Mouse (Mus musculus): ENCODE results near the gene Prl2c1. TPM values are rescaled to one million over a fixed set of nuclear protein-coding genes. Genes with fewer than 3 reads are reported as not detected.
"Not testable (repeated sequence)": the region's sequence is repeated elsewhere in the genome, so short reads cannot be mapped to it uniquely, and the experiment has no call there.

Gene Prl2c1
- not detected in 2 replicates for polyA plus RNA-seq (2014; fragmentation: Nextera tagmentation; extraction: Ambion mirVana)

- Histone ChIP-seq H3K9ac (ENCODE audit: low read length) (no peak within 1 kb of the TSS), H3K9me3 (ENCODE audit: control insufficient read depth, low read length) (no peaks in the 10 kb centered on the region), H3K4me1 (replicated peaks; ENCODE audit: control insufficient read depth, insufficient read depth, low read length) (no peaks in the 10 kb centered on the region), H3K4me2 (ENCODE audit: low read depth, low read length, severe bottlenecking) (no peak within 1 kb of the TSS), H3K36me3 (ENCODE audit: control insufficient read depth, insufficient read depth, low read length) (no peaks in the 10 kb centered on the region), H3K4me3 (ENCODE audit: low read depth, low read length) (no peak within 1 kb of the TSS), H3K27ac (ENCODE audit: low read depth, low read length) (no peak within 1 kb of the TSS), H3K27me3 (ENCODE audit: control insufficient read depth, insufficient read depth, low read length) (no peaks in the 10 kb centered on the region)
- DNase-seq (ENCODE audit: low spot score) (no peak), ATAC-seq (replicated peaks; ENCODE audit: low FRiP score) (no peak)
- 92% methylated on average over 3 of the region's 3 CpGs for WGBS
These were observed at the start of gene Prl2c1 for GRCm38 (mm10) chr13:27849042-27849441. Prl2c1 (plus strand) TSS chr13:27849342.

GRCm38 (mm10) chr13:27801354-27801753 is 47.8 kb upstream of the Prl2c1 start, which contains the start of gene Prl2a1:
Prl2a1 (plus strand) TSS chr13:27801654.
- 76% methylated on average over 1 of the region's 1 CpGs for WGBS
- Histone ChIP-seq H3K9me3 (ENCODE audit: control insufficient read depth, low read length) (no peaks in the 10 kb centered on the region), H3K4me2 (ENCODE audit: low read depth, low read length, severe bottlenecking) (no peak within 1 kb of the TSS), H3K4me1 (replicated peaks; ENCODE audit: control insufficient read depth, insufficient read depth, low read length) (no peaks in the 10 kb centered on the region), H3K36me3 (ENCODE audit: control insufficient read depth, insufficient read depth, low read length) (no peaks in the 10 kb centered on the region), H3K9ac (ENCODE audit: low read length) (no peak within 1 kb of the TSS), H3K27me3 (ENCODE audit: control insufficient read depth, insufficient read depth, low read length) (no peaks in the 10 kb centered on the region), H3K27ac (ENCODE audit: low read depth, low read length) (no peak within 1 kb of the TSS), H3K4me3 (ENCODE audit: low read depth, low read length) (no peak within 1 kb of the TSS)
- DNase-seq (ENCODE audit: low spot score) (no peak), ATAC-seq (replicated peaks; ENCODE audit: low FRiP score) (no peak)

GRCm38 (mm10) chr13:27802765-27803164 is 46.4 kb upstream of the Prl2c1 start:
- WGBS: 76% methylated on average over 1 of the region's 1 CpGs
- no peak overlapping the region for H3K9ac ChIP-seq (ENCODE audit: low read length)
- H3K27me3 ChIP-seq (ENCODE audit: control insufficient read depth, insufficient read depth, low read length): no peaks in the 10 kb centered on the region
- DNase-seq (ENCODE audit: low spot score): no peak
- no peaks in the 10 kb centered on the region for H3K9me3 ChIP-seq (ENCODE audit: control insufficient read depth, low read length)
- H3K27ac ChIP-seq (ENCODE audit: low read depth, low read length): no peak overlapping the region
- ATAC-seq (replicated peaks; ENCODE audit: low FRiP score): no peak
- H3K4me3 ChIP-seq (ENCODE audit: low read depth, low read length): no peak overlapping the region
- H3K4me1 ChIP-seq (replicated peaks; ENCODE audit: control insufficient read depth, insufficient read depth, low read length): no peaks in the 10 kb centered on the region
- H3K4me2 ChIP-seq (ENCODE audit: low read depth, low read length, severe bottlenecking): no peak overlapping the region
- H3K36me3 ChIP-seq (ENCODE audit: control insufficient read depth, insufficient read depth, low read length): no peaks in the 10 kb centered on the region

GRCm38 (mm10) chr13:27904236-27904635 is 55.1 kb downstream of the Prl2c1 start:
- not testable (repeated sequence) for H3K4me1 ChIP-seq (replicated peaks; ENCODE audit: control insufficient read depth, insufficient read depth, low read length); H3K4me3 ChIP-seq (ENCODE audit: low read depth, low read length); ATAC-seq (replicated peaks; ENCODE audit: low FRiP score); DNase-seq (ENCODE audit: low spot score); H3K4me2 ChIP-seq (ENCODE audit: low read depth, low read length, severe bottlenecking); H3K36me3 ChIP-seq (ENCODE audit: control insufficient read depth, insufficient read depth, low read length); H3K27me3 ChIP-seq (ENCODE audit: control insufficient read depth, insufficient read depth, low read length); H3K9me3 ChIP-seq (ENCODE audit: control insufficient read depth, low read length); H3K9ac ChIP-seq (ENCODE audit: low read length); H3K27ac ChIP-seq (ENCODE audit: low read depth, low read length)
- 95% methylated on average over 2 of the region's 2 CpGs for WGBS

Other genes starting within 250 kb of the Prl2c1 start
- gene Prl7b1, start 238.8 kb upstream of the Prl2c1 start, polyA plus RNA-seq (2014; fragmentation: Nextera tagmentation; extraction: Ambion mirVana): not detected in 2 replicates
- not detected in 2 replicates for gene Prl7a1, start 206.8 kb upstream of the Prl2c1 start, polyA plus RNA-seq (2014; fragmentation: Nextera tagmentation; extraction: Ambion mirVana)
- gene Prl7a2, start 181.3 kb upstream of the Prl2c1 start, polyA plus RNA-seq (2014; fragmentation: Nextera tagmentation; extraction: Ambion mirVana): not detected in 2 replicates
- gene Prl7d1, start 132.6 kb upstream of the Prl2c1 start, polyA plus RNA-seq (2014; fragmentation: Nextera tagmentation; extraction: Ambion mirVana): not detected in 2 replicates
- not detected in 2 replicates for gene Prl7c1, start 68.5 kb upstream of the Prl2c1 start, polyA plus RNA-seq (2014; fragmentation: Nextera tagmentation; extraction: Ambion mirVana)
- not detected in 2 replicates for gene Prl2a1, start 47.7 kb upstream of the Prl2c1 start, polyA plus RNA-seq (2014; fragmentation: Nextera tagmentation; extraction: Ambion mirVana)
- not detected in 2 replicates for gene Prl4a1, start 166.9 kb downstream of the Prl2c1 start, polyA plus RNA-seq (2014; fragmentation: Nextera tagmentation; extraction: Ambion mirVana)